Mouse (Mus musculus) stomach, embryonic 16.5 days (tissue): ENCODE data around the gene Atm. TPM values are rescaled to one million over a fixed set of nuclear protein-coding genes. Genes with fewer than 3 reads are reported as not detected.

Experiments
- ATAC-seq: fragments of 200-750 bp; cut with Nextera tagmentation; 2 replicates; pipeline ENCODE4 v1.8.0; 2017; ENCODE audit warnings: moderate number of reproducible peaks, moderate TSS enrichment; ENCODE audit not compliant: insufficient read depth, low FRiP score
- H3K27ac ChIP-seq: fragments of 300-500 bp; sonication (generic); 2 replicates; pipeline ENCODE4 v1.5.1; 2014; ENCODE audit warnings: low read length
- H3K27me3 ChIP-seq: fragments of 300-500 bp; sonication (generic); 2 replicates; pipeline ENCODE4 v1.6.1; 2014; ENCODE audit warnings: low read length, control low read depth, mixed read lengths; ENCODE audit not compliant: control insufficient read depth, insufficient read depth
- H3K36me3 ChIP-seq: fragments of 300-500 bp; sonication (generic); 2 replicates; pipeline ENCODE4 v1.6.1; 2014; ENCODE audit warnings: low read length; ENCODE audit not compliant: control insufficient read depth, insufficient read depth
- H3K4me1 ChIP-seq: fragments of 300-500 bp; sonication (generic); 2 replicates; pipeline ENCODE4 v1.6.1; 2014; ENCODE audit warnings: low read length, control low read depth, mixed read lengths; ENCODE audit not compliant: control insufficient read depth, insufficient read depth
- H3K4me2 ChIP-seq: fragments of 300-500 bp; sonication (generic); 2 replicates; pipeline ENCODE4 v1.6.1; 2014; ENCODE audit warnings: low read depth, low read length, mixed read lengths
- H3K4me3 ChIP-seq: fragments of 300-500 bp; sonication (generic); replicated peaks from 2 replicates; pipeline ENCODE4 v1.5.1; 2014; ENCODE audit warnings: mild to moderate bottlenecking, low read length
- H3K9ac ChIP-seq: fragments of 300-500 bp; sonication (generic); 2 replicates; pipeline ENCODE4 v1.6.1; 2014; ENCODE audit warnings: low read length
- H3K9me3 ChIP-seq: fragments of 300-500 bp; sonication (generic); replicated peaks from 2 replicates; pipeline ENCODE4 v1.6.1; 2016; ENCODE audit warnings: low read length, control low read depth; ENCODE audit not compliant: control insufficient read depth
- WGBS: fragments of 180-500 bp; shearing (Covaris S2); extraction: QIAGEN DNeasy Blood & Tissue Kit; methylation state at CpG from one replicate; pipeline ENCODE4 v1.1.7; 2014; 5-methylcytosine and 5-hydroxymethylcytosine counted together
- microRNA-seq: library from miRNA; unstranded; fragments of <30 nt; microRNA quantifications from one replicate; pipeline ENCODE4, GENCODE M21; 2016
- polyA plus RNA-seq: library from polyadenylated mRNA; unstranded; fragments of >200 nt; fragmentation: Nextera tagmentation; extraction: Ambion mirVana; gene quantifications from 2 replicates; pipeline ENCODE4 v1.2.1, GENCODE M21; 2015

The Atm gene
- polyA plus RNA-seq, 1 experiment from 2014 or later = 10.9 TPM

DNA sequence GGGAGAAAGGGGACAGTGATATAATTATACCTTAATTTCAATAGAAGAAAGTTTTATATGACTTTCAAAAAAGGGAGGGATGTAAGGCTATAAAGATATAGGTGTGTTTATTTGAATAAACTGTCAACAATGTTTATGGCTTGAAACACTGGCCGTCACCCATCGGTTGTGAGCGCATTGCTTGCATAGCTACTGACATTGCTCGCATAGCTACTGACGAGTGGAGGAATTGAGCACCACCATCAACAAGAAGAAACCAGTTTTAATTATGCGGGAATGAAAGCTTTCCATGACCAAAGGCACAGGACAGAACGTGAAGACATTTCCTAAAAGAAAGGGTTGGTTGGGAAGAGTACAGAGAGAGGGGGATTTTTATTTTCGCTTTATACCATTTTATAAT, 135.4 kb downstream of the Atm start:
- Histone ChIP-seq H3K4me1 (peaks cover 15% of the 10 kb centered on the region; the same call in 1 of the 2 replicates), H3K36me3 (no peaks in the 10 kb centered on the region; the same call in 1 of the 2 replicates), H3K4me2 (no peak overlapping the region), H3K4me3 (no peak overlapping the region), H3K27me3 (no peaks in the 10 kb centered on the region), H3K9ac (no peak overlapping the region), H3K9me3 (no peaks in the 10 kb centered on the region), H3K27ac (no peak overlapping the region)
- no peak for ATAC-seq
- 82% methylated on average over 8 of the region's 8 CpGs for WGBS

DNA sequence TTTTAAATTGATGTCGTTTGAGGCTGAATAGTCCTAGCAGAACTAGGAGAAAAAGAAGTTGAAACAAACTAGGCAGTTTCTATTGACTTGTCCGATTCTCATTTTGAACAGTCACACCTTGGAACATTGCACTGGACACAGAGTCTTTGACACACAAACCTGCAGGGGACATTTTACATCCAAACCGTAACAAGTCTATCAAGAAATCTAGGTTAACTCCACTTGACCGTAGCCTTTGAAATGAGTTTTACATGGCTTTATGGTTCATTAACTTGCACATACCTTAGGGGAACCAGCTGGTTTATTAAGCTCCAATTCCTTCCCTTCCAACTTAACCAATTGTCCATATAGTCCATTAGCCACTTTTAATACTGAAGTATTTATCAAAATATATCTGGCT, 135.8 kb downstream of the Atm start:
- no peak for ATAC-seq
- no peak overlapping the region for H3K27ac ChIP-seq
- H3K9ac ChIP-seq = no peak overlapping the region
- no peaks in the 10 kb centered on the region for H3K27me3 ChIP-seq
- H3K4me1 ChIP-seq = peaks cover 14% of the 10 kb centered on the region; the same call in 1 of the 2 replicates
- no peak overlapping the region for H3K4me3 ChIP-seq
- H3K4me2 ChIP-seq = no peak overlapping the region
- no peaks in the 10 kb centered on the region; the same call in 1 of the 2 replicates for H3K36me3 ChIP-seq
- 94% methylated on average over 4 of the region's 4 CpGs for WGBS
- no peaks in the 10 kb centered on the region for H3K9me3 ChIP-seq

DNA sequence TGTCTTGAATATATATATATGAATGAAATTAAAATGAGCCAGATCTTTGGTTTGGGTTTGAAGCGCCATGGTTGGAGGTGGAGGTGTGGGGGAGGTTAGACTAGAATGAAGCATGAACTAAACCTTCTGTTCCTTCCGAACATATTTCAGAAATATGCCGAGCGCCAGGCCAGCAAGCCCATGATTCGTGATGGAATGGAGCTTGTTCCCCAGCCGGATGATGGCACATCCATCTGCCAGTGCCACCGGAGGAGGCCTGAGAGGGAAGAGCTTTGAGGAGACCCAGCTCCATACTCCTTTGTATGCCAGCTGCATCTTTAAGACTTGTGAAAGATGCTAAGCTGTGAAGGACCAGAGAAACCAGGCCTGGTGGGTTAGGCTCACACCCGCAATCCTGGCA, 137.0 kb downstream of the Atm start:
- ATAC-seq = no peak
- Histone ChIP-seq H3K27ac (no peak overlapping the region), H3K27me3 (no peaks in the 10 kb centered on the region), H3K36me3 (no peaks in the 10 kb centered on the region; the same call in 1 of the 2 replicates), H3K9ac (no peak overlapping the region), H3K4me1 (peaks cover 6% of the 10 kb centered on the region; the same call in 1 of the 2 replicates), H3K4me2 (no peak overlapping the region), H3K9me3 (no peaks in the 10 kb centered on the region), H3K4me3 (no peak overlapping the region)
- WGBS = 92% methylated on average over 8 of the region's 8 CpGs

DNA sequence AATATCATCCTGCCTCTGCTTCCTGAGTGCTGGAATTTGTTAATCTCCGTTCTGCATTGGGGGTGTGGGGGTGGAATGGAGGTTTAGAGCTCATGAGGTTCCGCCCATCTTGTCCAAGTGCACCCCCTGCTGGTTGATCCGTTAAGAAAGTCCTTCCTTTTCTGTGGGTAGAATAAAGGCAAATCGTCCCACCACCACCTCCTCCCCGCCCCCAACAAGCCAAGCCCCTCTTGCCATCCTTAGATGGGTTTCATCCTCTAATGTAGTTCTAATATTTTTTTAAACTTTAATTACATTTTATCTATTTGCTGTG, 138.2 kb downstream of the Atm start:
- Histone ChIP-seq H3K27ac (no peak overlapping the region), H3K4me3 (no peak overlapping the region), H3K4me1 (peaks cover 5% of the 10 kb centered on the region; the same call in 1 of the 2 replicates), H3K4me2 (no peak overlapping the region), H3K9ac (no peak overlapping the region), H3K9me3 (no peaks in the 10 kb centered on the region), H3K36me3 (no peaks in the 10 kb centered on the region; the same call in 1 of the 2 replicates), H3K27me3 (no peaks in the 10 kb centered on the region)
- ATAC-seq = no peak
- 10% methylated on average over 5 of the region's 5 CpGs for WGBS

DNA sequence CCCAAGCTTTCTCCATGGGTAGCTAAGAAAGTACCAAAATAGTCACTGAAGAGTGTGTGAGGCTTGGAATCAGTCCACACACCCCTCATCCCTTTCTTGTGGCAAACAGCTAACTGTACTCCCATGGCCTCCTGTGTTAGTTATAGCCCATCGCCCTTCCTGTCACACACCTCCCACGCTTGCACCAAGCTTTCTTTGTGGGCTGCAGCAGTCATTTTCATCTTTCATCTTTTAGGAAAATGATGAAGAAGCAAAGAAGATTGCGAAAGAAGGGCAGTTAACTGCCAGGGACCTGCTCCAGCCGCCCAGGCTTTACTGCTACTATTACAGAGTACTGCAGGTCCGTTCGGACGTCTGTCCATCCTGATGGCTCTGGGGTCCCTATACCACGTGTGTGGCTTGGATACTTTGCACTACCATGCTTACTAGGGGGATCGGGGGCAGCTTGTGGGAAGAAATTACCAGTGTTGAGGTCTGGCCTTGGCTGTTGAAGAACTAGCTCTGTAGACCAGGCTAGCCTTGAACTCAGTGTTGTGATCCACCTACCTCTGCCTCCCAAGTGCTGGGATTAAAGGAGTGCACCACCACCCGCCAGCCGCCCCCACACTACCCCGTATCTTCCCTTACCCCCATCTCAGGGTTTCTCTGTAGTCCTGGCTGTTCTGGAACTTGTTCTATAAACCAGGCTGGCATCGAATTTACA, 138.7 kb downstream of the Atm start:
- Histone ChIP-seq H3K27me3 (no peaks in the 10 kb centered on the region), H3K4me2 (no peak overlapping the region), H3K9me3 (no peaks in the 10 kb centered on the region), H3K9ac (no peak overlapping the region), H3K27ac (no peak overlapping the region), H3K36me3 (peaks cover 4% of the 10 kb centered on the region; the same call in 1 of the 2 replicates), H3K4me3 (no peak overlapping the region), H3K4me1 (peaks cover 5% of the 10 kb centered on the region; the same call in 1 of the 2 replicates)
- 76% methylated on average over 13 of the region's 13 CpGs for WGBS
- no peak for ATAC-seq

DNA sequence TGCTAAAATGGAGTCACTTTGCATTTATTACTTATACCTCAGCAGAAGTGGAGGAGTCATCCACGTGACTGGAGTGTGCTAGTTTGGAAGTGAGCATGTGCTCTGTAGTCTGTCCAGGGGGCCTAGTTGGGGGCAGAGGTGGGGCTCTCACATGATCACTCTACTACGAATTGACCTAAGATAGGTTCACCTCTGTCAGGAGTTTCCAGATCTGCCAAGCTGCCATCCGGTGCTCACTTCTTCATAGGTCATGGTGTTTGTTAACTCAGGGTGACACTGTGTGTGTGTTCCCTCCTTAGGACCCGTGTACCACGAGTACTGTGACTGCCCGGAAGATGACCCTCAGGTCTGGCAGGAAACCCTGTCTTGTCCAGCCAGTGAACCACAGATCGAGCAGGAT, 146.4 kb downstream of the Atm start:
- H3K4me2 ChIP-seq = no peak overlapping the region
- no peak overlapping the region for H3K4me3 ChIP-seq
- H3K9ac ChIP-seq = no peak overlapping the region
- 73% methylated on average over 7 of the region's 7 CpGs for WGBS
- H3K4me1 ChIP-seq = peaks cover 4% of the 10 kb centered on the region; the same call in 1 of the 2 replicates
- no peak for ATAC-seq
- no peak overlapping the region for H3K27ac ChIP-seq
- peaks cover 14% of the 10 kb centered on the region; the same call in 1 of the 2 replicates for H3K36me3 ChIP-seq
- H3K27me3 ChIP-seq = no peaks in the 10 kb centered on the region
- H3K9me3 ChIP-seq = no peaks in the 10 kb centered on the region

Small RNA genes lying within 50 kb of the gene (microRNA-seq; reads per million reads assigned to microRNA genes)
- gene Mir130c = not detected

Other genes starting within 250 kb of the Atm start
- 9.1 and 9.9 TPM in 2 replicates for gene Exph5, start 235.1 kb downstream of the Atm start, polyA plus RNA-seq
- 33.5 and 33.7 TPM in 2 replicates for gene Kdelc2, start 152.7 kb downstream of the Atm start, polyA plus RNA-seq
- gene 4930550C14Rik, start 134.4 kb downstream of the Atm start, polyA plus RNA-seq = 0.45 and 1.1 TPM in 2 replicates
- gene Npat, start 307 bp upstream of the Atm start, polyA plus RNA-seq = 16.9 and 17.2 TPM in 2 replicates
- 120 and 141 TPM in 2 replicates for gene Acat1, start 73.6 kb upstream of the Atm start, polyA plus RNA-seq
- gene Cul5, start 133.3 kb upstream of the Atm start, polyA plus RNA-seq = 21.8 and 22.3 TPM in 2 replicates
- 0.40 and 0.51 TPM in 2 replicates for gene Rab39, start 169.5 kb upstream of the Atm start, polyA plus RNA-seq
- gene Slc35f2, start 234.8 kb upstream of the Atm start, polyA plus RNA-seq = 7.9 and 9.4 TPM in 2 replicates